Mouse (Mus musculus) midbrain, embryonic 10.5 days (tissue): ENCODE results near the gene Hipk2. TPM values are rescaled to one million over a fixed set of nuclear protein-coding genes. Genes with fewer than 3 reads are reported as not detected.

Experiments
- DNase-seq: peaks from one replicate; pipeline ENCODE4 v3.0.0-alpha.2; 2017; ENCODE audit warnings: low spot score
- H3K27ac ChIP-seq: fragments of 300-500 bp; sonication (generic); replicated peaks from 2 replicates; pipeline ENCODE4 v1.5.1; 2016; ENCODE audit warnings: mild to moderate bottlenecking
- H3K27me3 ChIP-seq: fragments of 300-500 bp; sonication (generic); 2 replicates; pipeline ENCODE4 v1.6.1; 2016; ENCODE audit warnings: low read depth, mild to moderate bottlenecking; ENCODE audit not compliant: poor library complexity, severe bottlenecking
- H3K36me3 ChIP-seq: fragments of 300-500 bp; sonication (generic); 2 replicates; pipeline ENCODE4 v1.6.1; 2016; ENCODE audit warnings: mild to moderate bottlenecking, moderate library complexity
- H3K4me1 ChIP-seq: fragments of 300-500 bp; sonication (generic); 2 replicates; pipeline ENCODE4 v1.6.1; 2016
- H3K4me3 ChIP-seq: fragments of 300-500 bp; sonication (generic); 2 replicates; pipeline ENCODE4 v1.5.1; 2016; ENCODE audit warnings: mild to moderate bottlenecking, moderate library complexity
- H3K9me3 ChIP-seq: fragments of 300-500 bp; sonication (generic); replicated peaks from 2 replicates; pipeline ENCODE4 v1.6.1; 2016; ENCODE audit warnings: mild to moderate bottlenecking
- WGBS: fragments of 180-500 bp; shearing (Covaris S2); methylation state at CpG from one replicate; pipeline ENCODE4 v1.1.7; 2016; 5-methylcytosine and 5-hydroxymethylcytosine counted together
- polyA plus RNA-seq: library from polyadenylated mRNA; unstranded; fragments of >200 nt; fragmentation: Nextera tagmentation; extraction: Ambion mirVana; gene quantifications from 2 replicates; pipeline ENCODE4 v1.2.1, GENCODE M21; 2016

Hipk2 gene
- polyA plus RNA-seq, 1 experiment from 2014 or later = 25.9 TPM

- Histone ChIP-seq H3K4me1 (peaks cover 56% of the 10 kb centered on the region), H3K27ac (no peak overlapping the region)
Measured at GRCm38 (mm10) chr6:38760911-38761706, 114.9 kb downstream of the Hipk2 start.

GRCm38 (mm10) chr6:38759922-38760620 is 115.9 kb downstream of the Hipk2 start:
- Histone ChIP-seq H3K4me1 (peaks cover 56% of the 10 kb centered on the region), H3K27ac (no peak overlapping the region), H3K4me3 (no peak overlapping the region), H3K36me3 (peaks cover 13% of the 10 kb centered on the region; the same call in 1 of the 2 replicates), H3K9me3 (no peaks in the 10 kb centered on the region), H3K27me3 (no peaks in the 10 kb centered on the region)
- no peak for DNase-seq
- WGBS = 34% methylated on average over 6 of the region's 6 CpGs

More at GRCm38 (mm10) chr6:38760911-38761706, 114.9 kb downstream of the Hipk2 start:
- H3K27me3 ChIP-seq = no peaks in the 10 kb centered on the region
- DNase-seq = no peak
- peaks cover 23% of the 10 kb centered on the region for H3K36me3 ChIP-seq
- 64% methylated on average over 6 of the region's 6 CpGs for WGBS
- H3K4me3 ChIP-seq = no peak overlapping the region
- H3K9me3 ChIP-seq = no peaks in the 10 kb centered on the region

- H3K9me3 ChIP-seq = no peaks in the 10 kb centered on the region
- no peak for DNase-seq
- no peaks in the 10 kb centered on the region for H3K27me3 ChIP-seq
- H3K4me1 ChIP-seq = peaks cover 56% of the 10 kb centered on the region
- WGBS = 92% methylated on average over 3 of the region's 3 CpGs
- no peak overlapping the region for H3K4me3 ChIP-seq
- no peak overlapping the region for H3K27ac ChIP-seq
- peaks cover 16% of the 10 kb centered on the region for H3K36me3 ChIP-seq
Measured at GRCm38 (mm10) chr6:38759186-38759585, 116.8 kb downstream of the Hipk2 start.

- Histone ChIP-seq H3K4me1 (peaks cover 52% of the 10 kb centered on the region), H3K9me3 (no peaks in the 10 kb centered on the region), H3K27ac (no peak overlapping the region), H3K36me3 (peaks cover 11% of the 10 kb centered on the region), H3K27me3 (no peaks in the 10 kb centered on the region), H3K4me3 (no peak overlapping the region)
- DNase-seq = no peak
- 92% methylated on average over 2 of the region's 2 CpGs for WGBS
Measured at GRCm38 (mm10) chr6:38757597-38757996, 118.4 kb downstream of the Hipk2 start.

- no peaks in the 10 kb centered on the region for H3K27me3 ChIP-seq
- H3K27ac ChIP-seq = no peak overlapping the region
- peaks cover 48% of the 10 kb centered on the region for H3K4me1 ChIP-seq
- DNase-seq = no peak
- no peak overlapping the region for H3K4me3 ChIP-seq
- no peaks in the 10 kb centered on the region for H3K9me3 ChIP-seq
- H3K36me3 ChIP-seq = peaks cover 15% of the 10 kb centered on the region
- WGBS = 92% methylated on average over 4 of the region's 4 CpGs
Measured at GRCm38 (mm10) chr6:38756968-38757367, 119.0 kb downstream of the Hipk2 start.

- peaks cover 15% of the 10 kb centered on the region for H3K36me3 ChIP-seq
- 60% methylated on average over 2 of the region's 2 CpGs for WGBS
- no peak for DNase-seq
Measured at GRCm38 (mm10) chr6:38755961-38756360, 120.0 kb downstream of the Hipk2 start.

GRCm38 (mm10) chr6:38755188-38755587 is 120.8 kb downstream of the Hipk2 start:
- H3K4me1 ChIP-seq = peaks cover 30% of the 10 kb centered on the region
- H3K4me3 ChIP-seq = no peak overlapping the region
- no peaks in the 10 kb centered on the region for H3K9me3 ChIP-seq
- no peaks in the 10 kb centered on the region for H3K27me3 ChIP-seq
- WGBS = 90% methylated on average over 2 of the region's 2 CpGs
- no peak for DNase-seq
- H3K27ac ChIP-seq = no peak overlapping the region
- peaks cover 15% of the 10 kb centered on the region for H3K36me3 ChIP-seq

More at GRCm38 (mm10) chr6:38755961-38756360, 120.0 kb downstream of the Hipk2 start:
- Histone ChIP-seq H3K9me3 (no peaks in the 10 kb centered on the region), H3K4me1 (peaks cover 38% of the 10 kb centered on the region), H3K27ac (no peak overlapping the region), H3K27me3 (no peaks in the 10 kb centered on the region), H3K4me3 (no peak overlapping the region)

- 90% methylated on average over 2 of the region's 2 CpGs for WGBS
- no peak for DNase-seq
- H3K27ac ChIP-seq = no peak overlapping the region
- H3K36me3 ChIP-seq = peaks cover 15% of the 10 kb centered on the region
- peaks cover 16% of the 10 kb centered on the region for H3K4me1 ChIP-seq
- H3K27me3 ChIP-seq = no peaks in the 10 kb centered on the region
- H3K9me3 ChIP-seq = no peaks in the 10 kb centered on the region
- H3K4me3 ChIP-seq = no peak overlapping the region
Measured at GRCm38 (mm10) chr6:38753729-38754128, 122.2 kb downstream of the Hipk2 start.

GRCm38 (mm10) chr6:38753025-38753424 is 122.9 kb downstream of the Hipk2 start:
- Histone ChIP-seq H3K9me3 (no peaks in the 10 kb centered on the region), H3K4me1 (peaks cover 10% of the 10 kb centered on the region; the same call in 1 of the 2 replicates), H3K27ac (no peak overlapping the region), H3K27me3 (no peaks in the 10 kb centered on the region), H3K36me3 (peaks cover 15% of the 10 kb centered on the region), H3K4me3 (no peak overlapping the region)
- WGBS = 80% methylated on average over 2 of the region's 2 CpGs
- no peak for DNase-seq

GRCm38 (mm10) chr6:38752495-38752894 is 123.5 kb downstream of the Hipk2 start:
- Histone ChIP-seq H3K4me3 (no peak overlapping the region), H3K27me3 (no peaks in the 10 kb centered on the region), H3K27ac (no peak overlapping the region), H3K36me3 (peaks cover 19% of the 10 kb centered on the region), H3K4me1 (peaks cover 8% of the 10 kb centered on the region; the same call in 1 of the 2 replicates), H3K9me3 (no peaks in the 10 kb centered on the region)
- DNase-seq = no peak
- WGBS = 84% methylated on average over 6 of the region's 6 CpGs

- H3K9me3 ChIP-seq = no peaks in the 10 kb centered on the region
- H3K27ac ChIP-seq = no peak overlapping the region
- 84% methylated on average over 4 of the region's 4 CpGs for WGBS
- no peak overlapping the region for H3K4me3 ChIP-seq
- peaks cover 52% of the 10 kb centered on the region for H3K36me3 ChIP-seq
- H3K4me1 ChIP-seq = no peaks in the 10 kb centered on the region
- DNase-seq = no peak
- no peaks in the 10 kb centered on the region for H3K27me3 ChIP-seq
Measured at GRCm38 (mm10) chr6:38748037-38748436, 127.9 kb downstream of the Hipk2 start.

- Histone ChIP-seq H3K27ac (no peak overlapping the region), H3K4me1 (no peaks in the 10 kb centered on the region), H3K4me3 (no peak overlapping the region), H3K36me3 (peaks cover 94% of the 10 kb centered on the region), H3K9me3 (no peaks in the 10 kb centered on the region), H3K27me3 (no peaks in the 10 kb centered on the region)
- WGBS = 95% methylated on average over 7 of the region's 7 CpGs
- no peak for DNase-seq
Measured at GRCm38 (mm10) chr6:38743351-38743750, 132.6 kb downstream of the Hipk2 start.

GRCm38 (mm10) chr6:38742441-38742840 is 133.5 kb downstream of the Hipk2 start:
- no peak overlapping the region for H3K27ac ChIP-seq
- peaks cover 98% of the 10 kb centered on the region for H3K36me3 ChIP-seq

More at GRCm38 (mm10) chr6:38742441-38742840, 133.5 kb downstream of the Hipk2 start:
- Histone ChIP-seq H3K4me3 (no peak overlapping the region), H3K4me1 (no peaks in the 10 kb centered on the region), H3K27me3 (no peaks in the 10 kb centered on the region), H3K9me3 (no peaks in the 10 kb centered on the region)
- WGBS = 95% methylated on average over 3 of the region's 3 CpGs
- DNase-seq = no peak
